Mouse (Mus musculus): Measurements from ENCODE around the gene Slc16a5. TPM values are rescaled to one million over a fixed set of nuclear protein-coding genes. Genes with fewer than 3 reads are reported as not detected.

Slc16a5 gene
- total RNA-seq (2023), result not detected in 4 replicates

GRCm38 (mm10) chr11:115462243-115462891, at the start of gene Slc16a5:
Slc16a5 (plus strand) TSS chr11:115462474.

GRCm38 (mm10) chr11:115419531-115420237, 42.6 kb upstream of the Slc16a5 start, which contains the start of the genes Atp5h and Kctd2:
Atp5h (minus strand) TSS chr11:115419962.
Kctd2 (plus strand) TSS chr11:115420128.

GRCm38 (mm10) chr11:115439906-115440595, 22.2 kb upstream of the Slc16a5 start, which contains the start of gene Trim80:
Trim80 (plus strand) TSS chr11:115440545.

GRCm38 (mm10) chr11:115475025-115475757, 12.9 kb downstream of the Slc16a5 start, which contains the start of gene Armc7:
Armc7 (plus strand) TSS chr11:115475667.

GRCm38 (mm10) chr11:115491356-115492083, 29.2 kb downstream of the Slc16a5 start, which contains the start of gene Nt5c:
Nt5c (minus strand) TSS chr11:115491862.

GRCm38 (mm10) chr11:115514238-115514663, 52.0 kb downstream of the Slc16a5 start, which contains the start of gene Jpt1:
Jpt1 (minus strand) TSS chr11:115514387.

Other genes with a start within 250 kb of the Slc16a5 start
- not detected in 4 replicates for gene Grin2c, start 195.2 kb upstream of the Slc16a5 start, total RNA-seq (2023)
- 16.7 to 19.8 TPM (median 18.0 TPM) in 4 replicates for gene Fdxr, start 185.4 kb upstream of the Slc16a5 start, total RNA-seq (2023)
- gene Fads6, start 164.8 kb upstream of the Slc16a5 start, total RNA-seq (2023), result 0.16 to 0.24 TPM in 2 of 4 replicates, not detected in the others
- not detected in 4 replicates for gene Otop2, start 155.3 kb upstream of the Slc16a5 start, total RNA-seq (2023)
- gene Ush1g, start 140.4 kb upstream of the Slc16a5 start, total RNA-seq (2023), result not detected in 4 replicates
- not detected in 4 replicates for gene Otop3, start 127.7 kb upstream of the Slc16a5 start, total RNA-seq (2023)
- 0.35 to 1.2 TPM (median 1.1 TPM) in 3 of 4 replicates, not detected in the other for gene Hid1, start 94.7 kb upstream of the Slc16a5 start, total RNA-seq (2023)
- not detected in 4 replicates for gene Cdr2l, start 80.6 kb upstream of the Slc16a5 start, total RNA-seq (2023)
- gene Mrpl58, start 58.7 kb upstream of the Slc16a5 start, total RNA-seq (2023), result 33.8 to 53.7 TPM (median 46.1 TPM) in 4 replicates
- gene Atp5h, start 42.5 kb upstream of the Slc16a5 start, total RNA-seq (2023), result 166 to 192 TPM (median 181 TPM) in 4 replicates
- 38.3 to 48.6 TPM (median 42.8 TPM) in 4 replicates for gene Kctd2, start 42.3 kb upstream of the Slc16a5 start, total RNA-seq (2023)
- 0.29 TPM in 1 of 4 replicates, not detected in the others for gene Trim80, start 21.9 kb upstream of the Slc16a5 start, total RNA-seq (2023)
- 7.5 to 9.9 TPM (median 9.5 TPM) in 4 replicates for gene Armc7, start 13.2 kb downstream of the Slc16a5 start, total RNA-seq (2023)
- 67.1 to 79.0 TPM (median 74.4 TPM) in 4 replicates for gene Nt5c, start 29.4 kb downstream of the Slc16a5 start, total RNA-seq (2023)
- gene Jpt1, start 51.9 kb downstream of the Slc16a5 start, total RNA-seq (2023), result 191 to 199 TPM (median 195 TPM) in 4 replicates
- gene Sumo2, start 73.8 kb downstream of the Slc16a5 start, total RNA-seq (2023), result 235 to 270 TPM (median 258 TPM) in 4 replicates
- gene Nup85, start 102.0 kb downstream of the Slc16a5 start, total RNA-seq (2023), result 59.2 to 77.9 TPM (median 72.2 TPM) in 4 replicates
- gene Mrps7, start 141.5 kb downstream of the Slc16a5 start, total RNA-seq (2023), result 33.1 to 37.1 TPM (median 35.2 TPM) in 4 replicates
- 87.2 to 113 TPM (median 112 TPM) in 4 replicates for gene Gga3, start 141.6 kb downstream of the Slc16a5 start, total RNA-seq (2023)
- gene Mif4gd, start 150.5 kb downstream of the Slc16a5 start, total RNA-seq (2023), result 279 to 298 TPM (median 291 TPM) in 4 replicates
- gene Slc25a19, start 165.8 kb downstream of the Slc16a5 start, total RNA-seq (2023), result 88.3 to 104 TPM (median 93.1 TPM) in 4 replicates
- 280 to 374 TPM (median 338 TPM) in 4 replicates for gene Grb2, start 246.1 kb downstream of the Slc16a5 start, total RNA-seq (2023)

Measured in B cell, adult 62 days (primary cell).